Mouse (Mus musculus) frontal cortex, adult 2 months (tissue): Measurements from ENCODE around the gene Macrod2. TPM values are rescaled to one million over a fixed set of nuclear protein-coding genes. Genes with fewer than 3 reads are reported as not detected.

Source experiments
- DNase-seq, 2 experiments: peaks; one replicate each; pipeline ENCODE4 v3.0.0; 2022; ENCODE audit warnings: low spot score in 1 of 2; ENCODE audit errors: extremely low spot score in 1 of 2
- polyA plus RNA-seq: library from polyadenylated mRNA; depleted of rRNA; stranded (reverse); fragments of >200 nt; gene quantifications from 2 replicates; pipeline ENCODE4 v1.2.3, GENCODE M21; 2012

Gene Macrod2
- polyA plus RNA-seq, 1 experiment, result 25.6 TPM

GRCm38 (mm10) chr2:141740318-141740717 is 1345.2 kb downstream of the Macrod2 start:
- no peak for DNase-seq

GRCm38 (mm10) chr2:141800236-141800635 is 1405.1 kb downstream of the Macrod2 start:
- DNase-seq, result no peak

GRCm38 (mm10) chr2:141800909-141801308 is 1405.8 kb downstream of the Macrod2 start:
- DNase-seq, result no peak

GRCm38 (mm10) chr2:141816266-141816665 is 1421.2 kb downstream of the Macrod2 start:
- no peak for DNase-seq

GRCm38 (mm10) chr2:141817546-141818180 is 1422.6 kb downstream of the Macrod2 start:
- DNase-seq, result peak in 1 of 2 experiments; percentile 23

GRCm38 (mm10) chr2:141820795-141821194 is 1425.7 kb downstream of the Macrod2 start:
- DNase-seq, result no peak

GRCm38 (mm10) chr2:141825606-141826495 is 1430.7 kb downstream of the Macrod2 start:
- no peak for DNase-seq

- DNase-seq, result no peak
These were observed 1435.4 kb downstream of the Macrod2 start for GRCm38 (mm10) chr2:141830496-141830895.

- DNase-seq, result no peak
These were observed 1436.4 kb downstream of the Macrod2 start for GRCm38 (mm10) chr2:141831515-141831914.

- DNase-seq, result peak in 1 of 2 experiments; percentile 21
These were observed 1439.2 kb downstream of the Macrod2 start for GRCm38 (mm10) chr2:141834156-141834782.

GRCm38 (mm10) chr2:141844408-141845175 is 1449.5 kb downstream of the Macrod2 start:
- DNase-seq, result peak; percentile 61 to 77

- DNase-seq, result no peak
These were observed 1464.1 kb downstream of the Macrod2 start for GRCm38 (mm10) chr2:141859220-141859619.

GRCm38 (mm10) chr2:141861679-141862268 is 1466.7 kb downstream of the Macrod2 start:
- no peak for DNase-seq

GRCm38 (mm10) chr2:141862531-141863265 is 1467.6 kb downstream of the Macrod2 start:
- no peak for DNase-seq

- DNase-seq, result no peak
These were observed 1468.6 kb downstream of the Macrod2 start for GRCm38 (mm10) chr2:141863628-141864165.

- DNase-seq, result peak in 1 of 2 experiments; percentile 9
These were observed 1475.8 kb downstream of the Macrod2 start for GRCm38 (mm10) chr2:141870930-141871329.

- peak; percentile 58 to 76 for DNase-seq
These were observed 1481.2 kb downstream of the Macrod2 start for GRCm38 (mm10) chr2:141876155-141876851.

GRCm38 (mm10) chr2:141876958-141877357 is 1481.8 kb downstream of the Macrod2 start:
- peak in 1 of 2 experiments; percentile 33 for DNase-seq
